Mouse (Mus musculus) olfactory bulb, adult 2 months (tissue): ENCODE measurements around the gene Sctr. TPM values are rescaled to one million over a fixed set of nuclear protein-coding genes. Genes with fewer than 3 reads are reported as not detected.

Experiments
- H3K27ac ChIP-seq: fragments of 200-500 bp; 2 replicates; pipeline ENCODE4 v1.5.1; 2012; ENCODE audit warnings: low read depth, low read length; ENCODE audit not compliant: insufficient read depth
- H3K4me1 ChIP-seq: fragments of 200-500 bp; 2 replicates; pipeline ENCODE4 v1.6.1; 2012; ENCODE audit warnings: low read length; ENCODE audit not compliant: control insufficient read depth, insufficient read depth
- H3K4me3 ChIP-seq: fragments of 200-500 bp; 2 replicates; pipeline ENCODE4 v1.5.1; 2012; ENCODE audit warnings: mild to moderate bottlenecking, low read depth, low read length, moderate library complexity; ENCODE audit not compliant: insufficient read depth
- CTCF ChIP-seq: fragments of 200-500 bp; IDR thresholded peaks from 2 replicates; pipeline ENCODE4 v1.5.1; 2012; ENCODE audit warnings: low read depth, mild to moderate bottlenecking, low read length, moderate library complexity; ENCODE audit not compliant: insufficient read depth
- POLR2A ChIP-seq: fragments of 200-500 bp; IDR thresholded peaks from 2 replicates; pipeline ENCODE4 v1.6.1; 2012; ENCODE audit warnings: mild to moderate bottlenecking, low read depth, low read length, moderate library complexity; ENCODE audit not compliant: insufficient read depth
- WGBS: fragments of 180-500 bp; shearing (Covaris S2); methylation state at CpG from one replicate; pipeline ENCODE4 v1.1.7; 2018; 5-methylcytosine and 5-hydroxymethylcytosine counted together
- polyA plus RNA-seq: library from polyadenylated mRNA; stranded (reverse); fragments of >200 nt; gene quantifications from 2 replicates; pipeline ENCODE4 v1.2.4, GENCODE M21; 2012; ENCODE audit warnings: low replicate concordance; ENCODE audit not compliant: missing spikeins, insufficient read depth, insufficient read length

Gene Sctr
- polyA plus RNA-seq, 1 experiment, result not detected

- no peak overlapping the region for H3K4me3 ChIP-seq
- H3K27ac ChIP-seq, result no peak overlapping the region
- peaks cover 3% of the 10 kb centered on the region; the same call in 1 of the 2 replicates for H3K4me1 ChIP-seq
- TF ChIP-seq POLR2A (no peak), CTCF (no peak)
- 88% methylated on average over 8 of the region's 8 CpGs for WGBS
These were observed 93.9 kb downstream of the Sctr start for GRCm38 (mm10) chr1:120100456-120101226.

- TF ChIP-seq CTCF, result no peak
- TF ChIP-seq POLR2A, result no peak
- Histone ChIP-seq H3K27ac (no peak overlapping the region), H3K4me3 (no peak overlapping the region), H3K4me1 (peaks cover 3% of the 10 kb centered on the region; the same call in 1 of the 2 replicates)
- WGBS, result 98% methylated on average over 3 of the region's 3 CpGs
These were observed 94.5 kb downstream of the Sctr start for GRCm38 (mm10) chr1:120101227-120101609.

GRCm38 (mm10) chr1:120105556-120105959 lies 98.9 kb downstream of the Sctr start:
- TF ChIP-seq POLR2A (no peak), CTCF (no peak)
- WGBS, result 40% methylated on average over 5 of the region's 5 CpGs
- H3K4me3 ChIP-seq, result no peak overlapping the region
- no peak overlapping the region for H3K27ac ChIP-seq
- H3K4me1 ChIP-seq, result no peaks in the 10 kb centered on the region

- TF ChIP-seq CTCF (no peak), POLR2A (no peak)
- H3K4me1 ChIP-seq, result no peaks in the 10 kb centered on the region
These were observed 103.2 kb downstream of the Sctr start for GRCm38 (mm10) chr1:120109741-120110432.

GRCm38 (mm10) chr1:120111766-120112165 lies 105.1 kb downstream of the Sctr start:
- H3K27ac ChIP-seq, result no peak overlapping the region
- TF ChIP-seq POLR2A (no peak), CTCF (no peak)
- H3K4me3 ChIP-seq, result no peak overlapping the region
- H3K4me1 ChIP-seq, result peaks cover 5% of the 10 kb centered on the region; the same call in 1 of the 2 replicates
- 66% methylated on average over 8 of the region's 8 CpGs for WGBS

More at GRCm38 (mm10) chr1:120109741-120110432, 103.2 kb downstream of the Sctr start:
- Histone ChIP-seq H3K4me3 (no peak overlapping the region), H3K27ac (no peak overlapping the region)
- 85% methylated on average over 19 of the region's 19 CpGs for WGBS

- peaks cover 5% of the 10 kb centered on the region; the same call in 1 of the 2 replicates for H3K4me1 ChIP-seq
- H3K27ac ChIP-seq, result no peak overlapping the region
- WGBS, result 83% methylated on average over 12 of the region's 12 CpGs
- TF ChIP-seq CTCF (no peak), POLR2A (no peak)
- H3K4me3 ChIP-seq, result no peak overlapping the region
These were observed 105.8 kb downstream of the Sctr start for GRCm38 (mm10) chr1:120112251-120113187.

Other genes with a start within 250 kb of the Sctr start
- 271 TPM in 1 of 2 replicates, not detected in the other for gene Ptpn4, start 169.3 kb upstream of the Sctr start, polyA plus RNA-seq
- not detected in 2 replicates for gene Tmem177, start 93.7 kb upstream of the Sctr start, polyA plus RNA-seq
- gene Cfap221, start 9.7 kb upstream of the Sctr start, polyA plus RNA-seq, result not detected in 2 replicates
- not detected in 2 replicates for gene Tmem37, start 67.2 kb downstream of the Sctr start, polyA plus RNA-seq
- gene Dbi, start 114.2 kb downstream of the Sctr start, polyA plus RNA-seq, result not detected in 2 replicates
- gene 3110009E18Rik, start 114.3 kb downstream of the Sctr start, polyA plus RNA-seq, result not detected in 2 replicates